ENCODE assay signal across 8 mouse cellular contexts in the genomic region with DNA sequence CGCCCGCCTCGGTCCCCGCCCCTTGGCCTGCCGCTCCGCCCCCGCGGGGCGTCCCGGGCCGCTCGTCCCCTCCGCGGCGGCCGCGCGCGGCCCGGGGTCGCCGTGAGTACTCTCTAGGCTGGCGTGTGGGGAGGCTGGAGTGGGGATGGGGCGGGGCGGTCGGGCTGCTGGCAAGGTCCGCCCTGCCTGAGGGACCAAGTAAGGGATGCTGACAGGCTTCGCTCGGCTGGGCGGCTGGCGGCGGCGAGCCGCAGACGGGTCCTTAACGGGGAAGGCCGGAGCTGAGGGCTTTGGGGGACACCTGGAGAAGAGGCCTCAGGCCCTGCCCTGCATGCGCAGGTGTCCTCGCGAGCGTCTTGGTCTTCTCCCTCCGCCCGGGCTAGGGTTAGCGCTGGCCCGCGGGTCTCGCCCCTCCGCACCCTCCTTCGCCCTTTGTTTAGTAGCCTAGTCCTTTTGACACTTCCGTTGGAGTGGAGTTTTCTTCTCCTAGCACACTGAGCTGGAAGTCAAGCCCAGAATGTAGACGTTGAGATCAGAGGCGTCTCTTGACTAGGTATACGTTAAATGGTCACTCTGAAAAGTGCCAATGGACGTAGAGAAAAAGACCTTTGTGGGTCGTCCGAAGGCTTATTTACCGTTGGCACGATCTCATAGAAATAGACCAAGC. TPM values are rescaled to one million over a fixed set of nuclear protein-coding genes. Genes with fewer than 3 reads are reported as not detected.
DNase-seq lines count a peak whose midpoint lies in the region; ATAC-seq lines count a peak whose summit lies in the region.

No protein-coding gene starts in this region.

- H3K4me3 ChIP-seq in hindbrain, embryonic 11.5 days (ENCODE audit: low read depth, low read length): peak overlapping the region; percentile 66

- peak overlapping the region; percentile 87 for H3K9ac ChIP-seq in hindbrain, embryonic 11.5 days (ENCODE audit: low read depth, low read length)

- no peaks in the 10 kb centered on the region; the same call in 1 of the 2 replicates for H3K36me3 ChIP-seq in hindbrain, embryonic 11.5 days (ENCODE audit: control insufficient read depth, insufficient read depth, low read length)

- H3K9me3 ChIP-seq in hindbrain, embryonic 11.5 days (ENCODE audit: control insufficient read depth, low read length): no peaks in the 10 kb centered on the region

- H3K4me1 ChIP-seq in hindbrain, embryonic 11.5 days (replicated peaks; ENCODE audit: control insufficient read depth, insufficient read depth, low read length): 0 out of 2 replicates have a peak, but pooled peaks cover 2% of the 10 kb centered on the region

- H3K27me3 ChIP-seq in hindbrain, embryonic 11.5 days (ENCODE audit: control insufficient read depth, insufficient read depth, low read length): no peaks in the 10 kb centered on the region

- 0% methylated on average over 31 of the region's 58 CpGs for WGBS in hindbrain, embryonic 11.5 days

- ATAC-seq in cerebellum, adult (ENCODE audit: insufficient number of reproducible peaks, low FRiP score, low TSS enrichment): peak; percentile 83
- peak; percentile 93 for ATAC-seq in hindbrain, embryonic 11.5 days (ENCODE audit: low FRiP score)

- H3K27ac ChIP-seq in hindbrain, embryonic 11.5 days (ENCODE audit: low read depth, low read length): peak overlapping the region; percentile 89

- no peak for DNase-seq in cerebellum, postnatal 36 days
- DNase-seq in right cerebral cortex, adult 2 months (ENCODE audit: low spot score in 2 of 2): peak; percentile 19
- no peak for DNase-seq in right cerebral cortex, postnatal 14 days
- no peak for DNase-seq in hindbrain, embryonic 11.5 days (ENCODE audit: low spot score)
- peak; percentile 31 for DNase-seq in lung, postnatal 36 days
- DNase-seq in urinary bladder, postnatal 14 days (ENCODE audit: low spot score): no peak
- no peak for DNase-seq in spleen, postnatal 10 days (ENCODE audit: low spot score in 2 of 2)

- peak overlapping the region; percentile 51 for H3K4me2 ChIP-seq in hindbrain, embryonic 11.5 days (replicated peaks; ENCODE audit: low read depth, low read length)

RNA-seq across cellular contexts. Expression of gene Parp6, which starts 0.4 kb away (rescaled TPM):
- 133 and 134 TPM in 2 replicates for polyA plus RNA-seq in hindbrain, embryonic 11.5 days (2014; fragmentation: Nextera tagmentation; extraction: Ambion mirVana)

RNA-seq across cellular contexts. Expression of gene Pkm, which starts 38.7 kb away (rescaled TPM):
- polyA plus RNA-seq in hindbrain, embryonic 11.5 days (2014; fragmentation: Nextera tagmentation; extraction: Ambion mirVana): 1,589 and 1,915 TPM in 2 replicates

RNA-seq across cellular contexts. Expression of gene Celf6, which starts 39.7 kb away (rescaled TPM):
- 10.7 and 12.1 TPM in 2 replicates for polyA plus RNA-seq in hindbrain, embryonic 11.5 days (2014; fragmentation: Nextera tagmentation; extraction: Ambion mirVana)

Comparison
In these comparisons a context has a peak if more than half of its experiments do, and no peak if none do; other contexts are left out.
1. DNase-seq: peak in right cerebral cortex, adult 2 months (2 of 2) and lung, postnatal 36 days (single experiment); none in cerebellum, postnatal 36 days (0 of 2), right cerebral cortex, postnatal 14 days (single experiment), hindbrain, embryonic 11.5 days (single experiment), urinary bladder, postnatal 14 days (single experiment) and spleen, postnatal 10 days (0 of 2).